Mouse (Mus musculus) liver, embryonic 15.5 days (tissue): Measurements from ENCODE around the gene Trip11. TPM values are rescaled to one million over a fixed set of nuclear protein-coding genes. Genes with fewer than 3 reads are reported as not detected.

Experiments used
- ATAC-seq: fragments of 200-750 bp; cut with Nextera tagmentation; 2 replicates; pipeline ENCODE4 v1.8.0; 2017; ENCODE audit warnings: moderate number of reproducible peaks, mild to moderate bottlenecking, moderate library complexity; ENCODE audit not compliant: insufficient read depth
- H3K27ac ChIP-seq: fragments of 300-500 bp; sonication (generic); replicated peaks from 2 replicates; pipeline ENCODE4 v1.5.1; 2015; ENCODE audit warnings: mild to moderate bottlenecking, inconsistent platforms
- H3K27me3 ChIP-seq: fragments of 300-500 bp; sonication (generic); 2 replicates; pipeline ENCODE4 v1.6.1; 2015; ENCODE audit warnings: mild to moderate bottlenecking, inconsistent platforms
- H3K36me3 ChIP-seq: fragments of 300-500 bp; sonication (generic); replicated peaks from 2 replicates; pipeline ENCODE4 v1.6.1; 2015; ENCODE audit warnings: moderate library complexity, mild to moderate bottlenecking, inconsistent platforms
- H3K4me1 ChIP-seq: fragments of 300-500 bp; sonication (generic); replicated peaks from 2 replicates; pipeline ENCODE4 v1.6.1; 2015; ENCODE audit warnings: inconsistent platforms
- H3K4me2 ChIP-seq: fragments of 300-500 bp; sonication (generic); 2 replicates; pipeline ENCODE4 v1.6.1; 2015; ENCODE audit warnings: moderate library complexity, mild to moderate bottlenecking, inconsistent platforms
- H3K4me3 ChIP-seq: fragments of 300-500 bp; sonication (generic); replicated peaks from 2 replicates; pipeline ENCODE4 v1.5.1; 2015; ENCODE audit warnings: mild to moderate bottlenecking, inconsistent platforms
- H3K9ac ChIP-seq: fragments of 300-500 bp; sonication (generic); 2 replicates; pipeline ENCODE4 v1.6.1; 2015; ENCODE audit warnings: moderate library complexity, mild to moderate bottlenecking, inconsistent platforms
- H3K9me3 ChIP-seq: fragments of 300-500 bp; sonication (generic); replicated peaks from 2 replicates; pipeline ENCODE4 v1.6.1; 2016; ENCODE audit warnings: inconsistent platforms
- WGBS: fragments of 180-500 bp; shearing (Covaris S2); methylation state at CpG from one replicate; pipeline ENCODE4 v1.1.7; 2015; ENCODE audit warnings: mixed read lengths; ENCODE audit not compliant: insufficient replicate concordance; 5-methylcytosine and 5-hydroxymethylcytosine counted together
- polyA plus RNA-seq: library from polyadenylated mRNA; unstranded; fragments of >200 nt; fragmentation: Nextera tagmentation; extraction: Ambion mirVana; gene quantifications from 2 replicates; pipeline ENCODE4 v1.2.1, GENCODE M21; 2015

Gene Trip11
- polyA plus RNA-seq, 1 experiment from 2014 or later = 8.5 TPM

DNA sequence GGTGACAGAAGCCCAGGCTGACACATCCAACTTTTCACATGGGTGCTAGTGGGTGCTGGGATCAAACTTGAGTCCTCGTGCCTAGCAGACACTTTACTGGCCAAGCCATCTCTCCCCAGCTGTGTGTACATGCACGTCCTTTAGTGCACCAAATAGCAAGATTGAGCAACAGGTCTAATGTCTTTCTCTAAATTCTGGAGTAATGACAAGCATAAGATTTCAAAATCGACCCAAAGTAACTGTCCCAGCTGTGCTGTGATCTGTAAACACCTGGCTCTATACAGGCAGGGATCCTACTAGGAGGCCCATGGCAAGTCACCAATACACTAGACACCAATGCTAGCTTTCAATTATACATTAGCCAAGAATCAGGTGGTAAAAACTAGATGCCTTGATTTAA, 112.0 kb downstream of the Trip11 start:
- Histone ChIP-seq H3K36me3 (no peaks in the 10 kb centered on the region), H3K4me2 (no peak overlapping the region), H3K4me1 (no peaks in the 10 kb centered on the region), H3K4me3 (no peak overlapping the region), H3K27ac (no peak overlapping the region), H3K9ac (no peak overlapping the region), H3K9me3 (no peaks in the 10 kb centered on the region), H3K27me3 (no peaks in the 10 kb centered on the region)
- ATAC-seq = no peak
- WGBS = 40% methylated on average over 3 of the region's 3 CpGs

DNA sequence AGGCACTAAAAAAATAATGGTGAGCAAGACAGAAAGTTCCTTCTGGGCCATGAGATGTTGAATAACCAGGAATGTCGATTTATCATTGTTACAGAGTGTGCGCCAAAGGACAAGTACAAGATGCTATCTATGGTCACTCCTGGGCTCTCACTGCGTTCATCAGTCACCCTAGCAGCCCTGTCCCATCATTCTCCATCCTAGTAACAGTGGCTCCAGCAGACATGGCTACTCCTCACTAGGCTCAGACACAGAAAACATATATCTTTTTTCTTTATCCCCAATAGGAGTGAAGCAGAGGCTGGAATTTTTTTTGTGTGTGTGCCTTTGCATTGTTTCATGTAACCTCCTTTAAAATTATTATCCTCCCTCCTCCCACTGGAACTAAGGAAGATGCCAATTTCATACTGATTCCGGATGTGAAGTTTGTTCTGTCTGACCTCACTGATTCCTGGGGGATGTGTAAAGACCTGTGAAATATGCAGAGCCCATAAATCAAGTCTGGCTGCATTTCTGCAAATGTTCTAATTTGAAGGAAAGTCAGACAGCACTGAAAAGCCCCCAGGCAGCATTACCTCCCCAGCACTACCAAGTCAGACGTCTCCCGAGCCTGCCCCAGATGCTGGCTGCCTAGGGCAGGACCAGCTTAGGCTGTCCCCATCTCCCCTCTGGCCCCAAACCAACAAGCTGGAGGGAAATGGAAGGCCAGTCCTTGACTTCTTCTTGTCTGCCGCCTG, 114.7 kb downstream of the Trip11 start:
- H3K36me3 ChIP-seq = no peaks in the 10 kb centered on the region
- no peak overlapping the region for H3K4me2 ChIP-seq
- no peaks in the 10 kb centered on the region for H3K9me3 ChIP-seq
- H3K27ac ChIP-seq = no peak overlapping the region
- H3K27me3 ChIP-seq = no peaks in the 10 kb centered on the region
- 54% methylated on average over 7 of the region's 7 CpGs for WGBS
- no peak for ATAC-seq
- no peak overlapping the region for H3K9ac ChIP-seq
- H3K4me1 ChIP-seq = no peaks in the 10 kb centered on the region
- no peak overlapping the region for H3K4me3 ChIP-seq

DNA sequence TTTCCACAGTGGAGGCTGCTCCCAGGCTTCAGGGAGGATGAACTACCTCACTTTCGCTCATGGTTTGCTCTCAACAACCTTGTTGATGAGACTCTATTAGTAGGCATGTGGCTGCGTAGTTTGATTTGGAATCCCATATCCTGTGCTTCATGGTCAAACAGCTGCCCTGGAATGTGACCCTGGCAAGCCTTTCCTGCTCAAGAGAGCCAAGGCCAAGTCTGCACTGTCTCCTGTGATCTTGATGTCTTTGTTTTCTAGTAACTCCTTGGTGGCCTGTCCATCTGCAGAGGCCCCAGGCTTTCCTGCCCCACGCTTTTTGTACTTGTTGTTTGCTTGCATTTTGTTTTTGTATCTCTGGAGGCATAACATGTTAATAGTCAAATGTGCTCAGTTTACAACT, 118.6 kb downstream of the Trip11 start:
- Histone ChIP-seq H3K27ac (no peak overlapping the region), H3K9ac (no peak overlapping the region), H3K4me1 (no peaks in the 10 kb centered on the region), H3K36me3 (no peaks in the 10 kb centered on the region), H3K4me2 (no peak overlapping the region), H3K27me3 (no peaks in the 10 kb centered on the region), H3K4me3 (no peak overlapping the region), H3K9me3 (no peaks in the 10 kb centered on the region)
- no peak for ATAC-seq
- 64% methylated on average over 3 of the region's 3 CpGs for WGBS

DNA sequence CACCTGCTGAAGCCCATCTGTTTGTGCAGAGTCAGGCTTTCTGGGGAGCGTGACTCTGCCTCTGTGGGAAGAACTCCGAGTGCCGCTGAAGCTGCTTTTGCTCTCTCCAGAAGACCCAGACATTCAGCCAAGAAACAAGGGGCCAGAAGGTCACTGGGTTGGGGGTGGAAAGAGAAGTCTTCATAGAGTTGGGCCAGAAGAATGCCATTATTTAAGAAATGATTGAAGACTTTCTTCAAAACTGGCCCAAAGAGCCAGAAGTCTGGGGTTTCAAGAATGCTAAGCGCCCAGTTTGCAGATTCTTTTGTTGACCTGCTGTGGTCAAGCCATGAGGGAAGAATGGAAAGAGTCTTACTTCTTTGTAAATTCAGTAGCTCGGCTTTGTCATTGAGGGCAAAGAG, 119.8 kb downstream of the Trip11 start:
- ATAC-seq = no peak
- no peak overlapping the region for H3K27ac ChIP-seq
- no peak overlapping the region for H3K9ac ChIP-seq
- no peaks in the 10 kb centered on the region for H3K9me3 ChIP-seq
- H3K4me3 ChIP-seq = no peak overlapping the region
- H3K36me3 ChIP-seq = no peaks in the 10 kb centered on the region
- no peaks in the 10 kb centered on the region for H3K4me1 ChIP-seq
- WGBS = 62% methylated on average over 5 of the region's 5 CpGs
- H3K4me2 ChIP-seq = no peak overlapping the region
- no peaks in the 10 kb centered on the region for H3K27me3 ChIP-seq

DNA sequence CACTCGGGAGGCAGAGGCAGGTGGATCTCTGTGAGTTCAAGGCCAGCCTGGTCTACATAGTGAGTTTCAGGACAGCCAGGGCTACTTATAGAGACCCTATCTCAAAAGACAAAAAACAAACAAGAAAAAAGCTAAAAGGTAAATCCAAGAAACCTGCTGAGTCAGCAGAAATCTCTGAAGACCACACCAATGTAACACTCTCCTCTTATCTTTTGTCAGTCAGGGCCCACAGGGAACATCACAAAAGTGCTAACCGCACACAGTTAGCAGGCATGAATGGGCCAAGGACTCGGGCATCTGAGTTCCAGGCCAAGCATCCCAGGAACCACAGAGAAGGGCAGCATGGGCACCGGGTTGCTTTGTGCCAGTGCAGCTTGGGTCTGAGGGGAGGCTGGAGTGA, 120.4 kb downstream of the Trip11 start:
- no peak overlapping the region for H3K27ac ChIP-seq
- H3K36me3 ChIP-seq = no peaks in the 10 kb centered on the region
- H3K27me3 ChIP-seq = no peaks in the 10 kb centered on the region
- no peak for ATAC-seq
- H3K4me1 ChIP-seq = no peaks in the 10 kb centered on the region
- H3K9ac ChIP-seq = no peak overlapping the region
- H3K9me3 ChIP-seq = no peaks in the 10 kb centered on the region
- WGBS = 56% methylated on average over 4 of the region's 4 CpGs
- no peak overlapping the region for H3K4me2 ChIP-seq
- H3K4me3 ChIP-seq = no peak overlapping the region

DNA sequence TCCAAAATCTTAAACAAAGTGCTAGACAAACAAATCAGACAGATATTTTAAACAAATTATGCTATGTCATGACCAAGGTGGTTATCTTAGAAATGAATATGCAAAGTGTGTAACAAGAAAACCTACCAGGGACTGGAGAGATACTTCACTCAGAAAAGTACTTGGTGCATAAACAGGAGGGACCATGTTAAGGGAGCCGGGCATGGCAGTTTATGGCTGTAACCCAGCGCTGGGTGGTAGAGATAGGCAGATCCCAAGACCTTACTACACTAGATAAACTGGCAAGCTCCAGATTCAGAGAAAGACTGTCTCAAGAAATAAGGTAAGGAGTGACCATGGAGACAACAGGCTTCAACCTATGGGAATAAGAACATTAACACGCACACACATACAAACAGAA, 123.3 kb downstream of the Trip11 start:
- Histone ChIP-seq H3K27ac (no peak overlapping the region), H3K27me3 (no peaks in the 10 kb centered on the region), H3K9ac (no peak overlapping the region), H3K4me3 (no peak overlapping the region), H3K4me1 (no peaks in the 10 kb centered on the region), H3K9me3 (no peaks in the 10 kb centered on the region), H3K36me3 (no peaks in the 10 kb centered on the region), H3K4me2 (no peak overlapping the region)
- ATAC-seq = no peak
- WGBS = 72% methylated on average over 3 of the region's 3 CpGs

DNA sequence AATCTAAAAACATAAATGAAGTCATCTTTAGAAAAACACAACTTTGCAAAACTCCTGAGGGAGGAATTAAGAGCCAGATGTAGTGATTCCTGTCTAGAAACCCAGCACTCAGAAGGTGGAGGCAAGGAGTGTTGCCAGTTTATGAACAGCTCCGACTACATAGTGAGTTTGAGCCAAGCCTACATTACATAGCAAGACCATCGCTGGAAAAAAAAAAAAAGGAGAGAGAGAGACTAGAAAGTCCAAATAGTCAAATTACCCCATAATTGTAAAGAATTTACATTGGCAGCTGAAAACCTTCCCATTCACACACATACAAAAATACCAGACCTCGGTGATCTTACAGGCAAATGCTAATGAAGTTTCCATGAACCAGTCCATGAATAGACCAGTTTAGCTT, 123.8 kb downstream of the Trip11 start:
- Histone ChIP-seq H3K9ac (no peak overlapping the region), H3K4me2 (no peak overlapping the region), H3K4me3 (no peak overlapping the region), H3K27me3 (no peaks in the 10 kb centered on the region), H3K27ac (no peak overlapping the region), H3K4me1 (no peaks in the 10 kb centered on the region), H3K9me3 (no peaks in the 10 kb centered on the region), H3K36me3 (no peaks in the 10 kb centered on the region)
- no peak for ATAC-seq
- WGBS = 67% methylated on average over 3 of the region's 3 CpGs

Other genes with a start within 250 kb of the Trip11 start
- gene Tc2n, start 194.7 kb downstream of the Trip11 start, polyA plus RNA-seq = 0.06 and 0.21 TPM in 2 replicates
- gene Fbln5, start 94.2 kb downstream of the Trip11 start, polyA plus RNA-seq = 6.4 and 6.8 TPM in 2 replicates
- 7.6 and 10.5 TPM in 2 replicates for gene Atxn3, start 45.0 kb upstream of the Trip11 start, polyA plus RNA-seq
- 14.8 and 16.5 TPM in 2 replicates for gene Cpsf2, start 62.7 kb upstream of the Trip11 start, polyA plus RNA-seq
- gene Slc24a4, start 215.5 kb upstream of the Trip11 start, polyA plus RNA-seq = 0.15 and 0.20 TPM in 2 replicates